Comparison of ENCODE assay signal across 8 mouse cellular contexts in the genomic region with DNA sequence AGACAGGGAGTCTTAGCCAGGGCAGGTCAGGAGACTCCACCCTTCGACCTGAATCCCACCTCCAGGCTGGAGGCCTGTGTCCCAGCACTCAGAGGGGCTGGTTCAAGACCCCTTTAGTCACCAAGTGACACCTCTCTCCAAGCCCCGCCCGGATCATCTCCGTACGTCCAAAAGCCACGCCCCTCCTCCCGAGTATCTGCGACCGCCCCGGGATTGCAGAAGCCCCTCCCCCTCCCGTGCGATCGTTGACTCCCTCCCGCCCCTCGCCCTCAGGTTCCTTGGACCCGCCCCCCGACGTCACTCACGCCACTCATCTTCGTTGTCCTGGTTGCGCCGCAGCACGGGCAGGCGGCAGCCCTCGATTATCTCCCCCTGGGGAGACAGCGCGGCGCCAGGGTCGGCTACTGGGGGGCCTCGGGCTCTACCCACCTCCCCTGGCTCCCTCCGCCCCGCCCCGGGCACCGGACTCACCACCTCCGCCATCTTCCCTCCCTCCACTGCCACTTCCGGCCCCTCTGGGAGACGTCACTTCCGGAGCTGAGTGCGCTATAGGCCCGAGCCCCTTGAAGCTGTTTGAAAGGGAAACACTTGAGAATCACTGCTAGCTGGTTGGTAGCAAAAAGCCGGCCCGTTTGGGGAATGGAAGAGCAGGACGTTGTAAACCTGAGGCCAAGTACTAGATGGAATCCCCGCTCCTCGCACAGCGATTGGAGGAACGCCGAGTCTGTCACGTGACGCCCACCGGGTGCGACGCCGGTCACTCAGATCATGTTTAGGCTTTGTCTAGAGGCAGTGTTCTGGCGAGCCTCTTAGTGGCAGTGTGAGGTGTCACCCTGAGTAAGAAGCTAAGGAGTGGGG. TPM values are rescaled to one million over a fixed set of nuclear protein-coding genes. Genes with fewer than 3 reads are reported as not detected.
DNase-seq lines count a peak whose midpoint lies in the region; ATAC-seq and TF ChIP-seq lines count a peak whose summit lies in the region.

A gene (minus strand): TSS at position 691 of the 858 bp plus-strand sequence.

- under 1% methylated on average over 53 of the region's 55 CpGs for WGBS in forebrain, embryonic 15.5 days
- WGBS in lung, adult 2 months, result under 1% methylated on average over 55 of the region's 55 CpGs

- no peaks in the 10 kb centered on the region for H3K9me3 ChIP-seq in forebrain, embryonic 15.5 days

- peak; percentile 94 for ATAC-seq in forebrain, embryonic 15.5 days (replicated peaks)
- ATAC-seq in neutrophil, adult 5-6 weeks (ENCODE audit: extremely low read depth, insufficient number of reproducible peaks, low FRiP score, poor library complexity, severe bottlenecking), result peak; percentile 85

- peaks cover 35% of the 10 kb centered on the region for H3K36me3 ChIP-seq in forebrain, embryonic 15.5 days

- intact Hi-C loops in heart, postnatal 25 days (cut with DNase I), result loop anchor here (2.0 to 5.0 kb wide), 2 partner anchors 25 to 53 kb away; a partner anchor contains a TSS

- H3K27me3 ChIP-seq in forebrain, embryonic 15.5 days, result no peaks in the 10 kb centered on the region

- no peak for TF ChIP-seq CTCF in lung, adult 2 months (IDR thresholded peaks at IDR 0.05; ENCODE audit: insufficient read depth, low read length)

- H3K4me2 ChIP-seq in forebrain, embryonic 15.5 days (replicated peaks), result peak within 1 kb of the TSS; percentile 51

- H3K4me3 ChIP-seq in forebrain, embryonic 15.5 days, result peak within 1 kb of the TSS; percentile 81
- peak within 1 kb of the TSS; percentile 93 for H3K4me3 ChIP-seq in lung, adult 2 months (replicated peaks; ENCODE audit: extremely low read depth, low read depth, low read length)

- peak within 1 kb of the TSS; percentile 85 for H3K9ac ChIP-seq in forebrain, embryonic 15.5 days (replicated peaks)

- peak within 1 kb of the TSS; percentile 97 for H3K27ac ChIP-seq in forebrain, embryonic 15.5 days (replicated peaks)

- DNase-seq in ES-CJ7 (ENCODE audit: low read depth, low spot score), result peak; percentile 94
- DNase-seq in cerebellum, adult 11 months, result peak; percentile 92
- peak; percentile 88 for DNase-seq in heart, postnatal 25 days (ENCODE audit: low spot score)
- peak; percentile 90 to 95 for DNase-seq in layer of hippocampus, adult 18-20 months (ENCODE audit: low spot score in 2 of 2)
- DNase-seq in lung, adult 2 months, result peak; percentile 97
- DNase-seq in thymus, adult 18-20 months, result peak; percentile 80 to 89

- H3K4me1 ChIP-seq in forebrain, embryonic 15.5 days, result peaks cover 25% of the 10 kb centered on the region
- H3K4me1 ChIP-seq in lung, adult 2 months (ENCODE audit: control insufficient read depth, insufficient read depth, low read length), result peaks cover 6% of the 10 kb centered on the region; the same call in 1 of the 2 replicates

- peak; percentile 64 for TF ChIP-seq POLR2A in lung, adult 2 months (IDR thresholded peaks at IDR 0.05; ENCODE audit: borderline replicate concordance, extremely low read depth, low read depth, low read length)

RNA-seq across cellular contexts. Expression of the gene that starts here (rescaled TPM):
- 75.9 and 76.9 TPM in 2 replicates for polyA plus RNA-seq in forebrain, embryonic 15.5 days (2015; fragmentation: Nextera tagmentation; extraction: Ambion mirVana)
- 10 to 100 TPM; 24.8 to 26.5 TPM for total RNA-seq in heart, postnatal 25 days (2021)
- total RNA-seq in layer of hippocampus, adult 18-20 months (2021), result 10 to 100 TPM; 78.7 to 86.3 TPM
- polyA plus RNA-seq in lung, adult 2 months (2012; rRNA removed), result 72.5 and 75.7 TPM in 2 replicates
- 77.8 and 89.0 TPM in 2 replicates for total RNA-seq in neutrophil, adult 5-6 weeks (2017)

Comparison
In these comparisons a context has a peak if more than half of its experiments do, and no peak if none do; other contexts are left out.
1. Peak in every context shown above with its lines: DNase-seq, ATAC-seq, H3K4me3 ChIP-seq and H3K27ac ChIP-seq.